Mouse (Mus musculus) forebrain, embryonic 11.5 days (tissue): ENCODE measurements around the gene Arhgap45. TPM values are rescaled to one million over a fixed set of nuclear protein-coding genes. Genes with fewer than 3 reads are reported as not detected.

Experiments used
- ATAC-seq: fragments of 200-750 bp; cut with Nextera tagmentation; replicated peaks from 2 replicates; pipeline ENCODE4 v1.8.0; 2017; ENCODE audit warnings: moderate TSS enrichment; ENCODE audit not compliant: low FRiP score
- DNase-seq: peaks from one replicate; pipeline ENCODE4 v3.0.0-alpha.2; 2017; ENCODE audit warnings: low spot score
- H3K27ac ChIP-seq: fragments of 300-500 bp; sonication (generic); 2 replicates; pipeline ENCODE4 v1.5.1; 2014; ENCODE audit warnings: low read depth, low read length
- H3K27me3 ChIP-seq: fragments of 300-500 bp; sonication (generic); 2 replicates; pipeline ENCODE4 v1.6.1; 2014; ENCODE audit warnings: mild to moderate bottlenecking, low read length, mixed read lengths; ENCODE audit not compliant: control insufficient read depth, insufficient read depth
- H3K36me3 ChIP-seq: fragments of 300-500 bp; sonication (generic); 2 replicates; pipeline ENCODE4 v1.6.1; 2014; ENCODE audit warnings: mild to moderate bottlenecking, low read length, moderate library complexity, mixed read lengths; ENCODE audit not compliant: control insufficient read depth, insufficient read depth
- H3K4me1 ChIP-seq: fragments of 300-500 bp; sonication (generic); replicated peaks from 2 replicates; pipeline ENCODE4 v1.6.1; 2014; ENCODE audit warnings: low read length, mixed read lengths; ENCODE audit not compliant: control insufficient read depth, insufficient read depth
- H3K4me2 ChIP-seq: fragments of 300-500 bp; sonication (generic); 2 replicates; pipeline ENCODE4 v1.6.1; 2014; ENCODE audit warnings: low read depth, mild to moderate bottlenecking, low read length, moderate library complexity, mixed read lengths; ENCODE audit not compliant: severe bottlenecking
- H3K4me3 ChIP-seq: fragments of 300-500 bp; sonication (generic); 2 replicates; pipeline ENCODE4 v1.5.1; 2014; ENCODE audit warnings: low read depth, low read length
- H3K9ac ChIP-seq: fragments of 300-500 bp; sonication (generic); 2 replicates; pipeline ENCODE4 v1.6.1; 2014; ENCODE audit warnings: low read length
- H3K9me3 ChIP-seq: fragments of 300-500 bp; sonication (generic); 2 replicates; pipeline ENCODE4 v1.6.1; 2016; ENCODE audit warnings: low read length, mixed read lengths; ENCODE audit not compliant: control insufficient read depth
- WGBS: fragments of 180-500 bp; shearing (Covaris S2); extraction: QIAGEN DNeasy Blood & Tissue Kit; methylation state at CpG from one replicate; pipeline ENCODE4 v1.1.7; 2014; 5-methylcytosine and 5-hydroxymethylcytosine counted together
- polyA plus RNA-seq: library from polyadenylated mRNA; unstranded; fragments of >200 nt; fragmentation: Nextera tagmentation; extraction: Ambion mirVana; gene quantifications from 2 replicates; pipeline ENCODE4 v1.2.1, GENCODE M21; 2014

Gene Arhgap45
- polyA plus RNA-seq: 4.6 and 4.9 TPM in 2 replicates

- Histone ChIP-seq H3K36me3 (no peaks in the 10 kb centered on the region), H3K9ac (no peak within 1 kb of the TSS), H3K4me2 (no peak within 1 kb of the TSS), H3K27ac (no peak within 1 kb of the TSS), H3K9me3 (no peaks in the 10 kb centered on the region), H3K4me1 (peaks cover 5% of the 10 kb centered on the region; the same call in 1 of the 2 replicates), H3K4me3 (no peak within 1 kb of the TSS), H3K27me3 (peaks cover 33% of the 10 kb centered on the region)
- 73% methylated on average over 11 of the region's 11 CpGs for WGBS
- DNase-seq: no peak
- ATAC-seq: no peak
These were observed at the start of gene Arhgap45 for GRCm38 (mm10) chr10:80016511-80016910. Gene Arhgap45 (plus strand): TSS chr10:80016653.

- Histone ChIP-seq H3K36me3 (peaks cover 10% of the 10 kb centered on the region; the same call in 1 of the 2 replicates), H3K27me3 (peaks cover 16% of the 10 kb centered on the region), H3K9me3 (no peaks in the 10 kb centered on the region), H3K9ac (no peak overlapping the region), H3K4me1 (peaks cover 8% of the 10 kb centered on the region), H3K4me2 (no peak overlapping the region), H3K4me3 (no peak overlapping the region), H3K27ac (no peak overlapping the region)
- WGBS: 94% methylated on average over 5 of the region's 5 CpGs
- DNase-seq (no peak), ATAC-seq (no peak)
These were observed 49.5 kb upstream of the Arhgap45 start for GRCm38 (mm10) chr10:79966886-79967400.

- no peak overlapping the region for H3K9ac ChIP-seq
- H3K9me3 ChIP-seq: no peaks in the 10 kb centered on the region
- peaks cover 8% of the 10 kb centered on the region; the same call in 1 of the 2 replicates for H3K36me3 ChIP-seq
- DNase-seq (no peak), ATAC-seq (no peak)
- peaks cover 20% of the 10 kb centered on the region for H3K27me3 ChIP-seq
- H3K4me3 ChIP-seq: no peak overlapping the region
- H3K27ac ChIP-seq: no peak overlapping the region
- 84% methylated on average over 1 of the region's 1 CpGs for WGBS
- no peak overlapping the region for H3K4me2 ChIP-seq
- H3K4me1 ChIP-seq: peaks cover 8% of the 10 kb centered on the region
These were observed 48.3 kb upstream of the Arhgap45 start for GRCm38 (mm10) chr10:79968181-79968580.

- H3K9me3 ChIP-seq: no peaks in the 10 kb centered on the region
- peaks cover 20% of the 10 kb centered on the region for H3K27me3 ChIP-seq
- H3K36me3 ChIP-seq: peaks cover 8% of the 10 kb centered on the region; the same call in 1 of the 2 replicates
- 12% methylated on average over 3 of the region's 3 CpGs for WGBS
- DNase-seq (no peak), ATAC-seq (no peak)
- no peak overlapping the region for H3K4me2 ChIP-seq
- H3K27ac ChIP-seq: no peak overlapping the region
- H3K4me3 ChIP-seq: no peak overlapping the region
- H3K4me1 ChIP-seq: peaks cover 8% of the 10 kb centered on the region
- no peak overlapping the region for H3K9ac ChIP-seq
These were observed 47.3 kb upstream of the Arhgap45 start for GRCm38 (mm10) chr10:79969124-79969568.

- peaks cover 3% of the 10 kb centered on the region; the same call in 1 of the 2 replicates for H3K36me3 ChIP-seq
- no peak; the same call in 1 of the 2 replicates for ATAC-seq
- H3K9ac ChIP-seq: peak within 1 kb of the TSS; percentile 39; the same call in 1 of the 2 replicates
- peaks cover 20% of the 10 kb centered on the region for H3K27me3 ChIP-seq
- peak within 1 kb of the TSS; percentile 53 for H3K4me2 ChIP-seq
- no peaks in the 10 kb centered on the region for H3K9me3 ChIP-seq
- peaks cover 8% of the 10 kb centered on the region for H3K4me1 ChIP-seq
- no peak within 1 kb of the TSS for H3K27ac ChIP-seq
- DNase-seq: no peak
- peak within 1 kb of the TSS; percentile 29 for H3K4me3 ChIP-seq
- WGBS: 8% methylated on average over 47 of the region's 47 CpGs
These were observed 45.9 kb upstream of the Arhgap45 start, which contains the start of gene Grin3b for GRCm38 (mm10) chr10:79970415-79971182. Gene Grin3b (plus strand): TSS chr10:79970715.

GRCm38 (mm10) chr10:79971183-79971497, 45.3 kb upstream of the Arhgap45 start:
- peak overlapping the region; percentile 53 for H3K4me2 ChIP-seq
- H3K4me1 ChIP-seq: peaks cover 8% of the 10 kb centered on the region
- no peak overlapping the region for H3K27ac ChIP-seq
- peaks cover 5% of the 10 kb centered on the region for H3K36me3 ChIP-seq
- H3K9me3 ChIP-seq: no peaks in the 10 kb centered on the region
- ATAC-seq: no peak
- H3K27me3 ChIP-seq: peaks cover 20% of the 10 kb centered on the region
- peak overlapping the region; percentile 39; the same call in 1 of the 2 replicates for H3K9ac ChIP-seq
- WGBS: 4% methylated on average over 21 of the region's 21 CpGs
- H3K4me3 ChIP-seq: peak overlapping the region; percentile 29
- DNase-seq: no peak

- Histone ChIP-seq H3K4me2 (no peak overlapping the region), H3K4me3 (no peak overlapping the region), H3K27me3 (peaks cover 20% of the 10 kb centered on the region), H3K36me3 (peaks cover 15% of the 10 kb centered on the region), H3K9ac (no peak overlapping the region), H3K27ac (no peak overlapping the region), H3K4me1 (peaks cover 8% of the 10 kb centered on the region), H3K9me3 (no peaks in the 10 kb centered on the region)
- 72% methylated on average over 14 of the region's 14 CpGs for WGBS
- DNase-seq (no peak), ATAC-seq (no peak)
These were observed 43.6 kb upstream of the Arhgap45 start for GRCm38 (mm10) chr10:79972831-79973230.

GRCm38 (mm10) chr10:79974087-79974486, 42.4 kb upstream of the Arhgap45 start:
- Histone ChIP-seq H3K4me2 (no peak overlapping the region), H3K9ac (no peak overlapping the region), H3K27ac (no peak overlapping the region), H3K27me3 (peaks cover 20% of the 10 kb centered on the region), H3K4me3 (no peak overlapping the region), H3K9me3 (no peaks in the 10 kb centered on the region), H3K4me1 (peaks cover 8% of the 10 kb centered on the region), H3K36me3 (peaks cover 21% of the 10 kb centered on the region)
- no peak for DNase-seq
- no peak for ATAC-seq
- WGBS: 92% methylated on average over 21 of the region's 21 CpGs
